Mouse (Mus musculus) CH12.LX (cell line): ENCODE measurements around the gene Ric8b.

ENCODE experiments used
- CTCF ChIP-seq, 2 experiments: IDR thresholded peaks in 1 of 2; conservative IDR thresholded peaks in 1 of 2; 2 replicates each; pipeline ENCODE4 v1.5.1; 2011 to 2012; ENCODE audit warnings: low read depth in 2 of 2, low read length in 2 of 2, improper control_type of control experiment in 1 of 2, inconsistent platforms in 1 of 2, mild to moderate bottlenecking in 1 of 2, moderate library complexity in 1 of 2
- E2F4 ChIP-seq: IDR thresholded peaks from 2 replicates; pipeline ENCODE4 v1.6.1; 2011; ENCODE audit warnings: low read depth, low read length, improper control_type of control experiment; ENCODE audit not compliant: insufficient replicate concordance
- MYC ChIP-seq: IDR thresholded peaks from 2 replicates; pipeline ENCODE4 v1.6.1; 2011; ENCODE audit warnings: low read depth, mild to moderate bottlenecking, improper control_type of control experiment, low read length
- POLR2A ChIP-seq: IDR thresholded peaks from 2 replicates; pipeline ENCODE4 v1.6.1; 2011; ENCODE audit warnings: low read depth, mild to moderate bottlenecking, improper control_type of control experiment, low read length
- SMC3 ChIP-seq: IDR thresholded peaks from 2 replicates; pipeline ENCODE4 v1.6.1; 2011; ENCODE audit warnings: low read depth, low read length, improper control_type of control experiment
- TCF12 ChIP-seq: IDR thresholded peaks from 2 replicates; pipeline ENCODE4 v1.6.1; 2014; ENCODE audit warnings: low read depth, mild to moderate bottlenecking, inconsistent platforms, low read length, improper control_type of control experiment
- UBTF ChIP-seq: IDR thresholded peaks from 2 replicates; pipeline ENCODE4 v1.6.1; 2012; ENCODE audit warnings: low read depth, mild to moderate bottlenecking, inconsistent platforms, low read length, improper control_type of control experiment, moderate library complexity
- ZC3H11A ChIP-seq: IDR thresholded peaks from 2 replicates; pipeline ENCODE4 v1.6.1; 2012; ENCODE audit warnings: low read depth, mild to moderate bottlenecking, inconsistent platforms, low read length, improper control_type of control experiment
- ZNF384 ChIP-seq: IDR thresholded peaks from 2 replicates; pipeline ENCODE4 v1.6.1; 2012; ENCODE audit warnings: low read depth, low read length, improper control_type of control experiment, inconsistent platforms

DNA sequence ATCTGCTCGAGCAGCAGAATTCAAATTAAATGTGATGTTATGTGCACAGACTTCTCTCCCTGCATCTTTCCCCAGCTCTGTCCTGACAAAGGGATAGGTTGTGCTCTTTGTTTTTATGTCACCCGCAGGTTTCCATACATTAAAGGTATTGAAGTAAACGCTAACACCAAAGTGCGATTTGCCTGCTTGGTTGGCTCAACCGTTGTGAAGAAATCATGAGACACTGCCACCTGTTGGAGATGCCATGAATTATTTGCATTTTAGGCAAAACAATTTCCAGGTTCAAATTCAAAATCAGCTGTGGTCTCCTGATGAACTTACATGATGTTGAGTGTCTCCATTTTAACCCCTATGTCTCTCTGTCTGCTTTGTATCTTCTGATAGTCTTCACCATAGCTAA, 129.2 kb downstream of the Ric8b start:
- TF ChIP-seq CTCF (conservative IDR thresholded peaks at IDR 0.05 in 1 of 2, IDR thresholded peaks at IDR 0.05 in 1 of 2; ENCODE audit: low read depth in 2 of 2, low read length in 2 of 2), result peak; percentile 11 to 68; a peak in 2 of 4 replicates
- TF ChIP-seq ZC3H11A, result no peak
- TF ChIP-seq E2F4, result no peak
- TF ChIP-seq SMC3, result peak; percentile 53
- no peak for TF ChIP-seq UBTF
- no peak for TF ChIP-seq MYC
- no peak for TF ChIP-seq TCF12
- no peak for TF ChIP-seq POLR2A
- no peak for TF ChIP-seq ZNF384
